Mouse (Mus musculus) cerebellum, adult 2 months (tissue): ENCODE data around the gene Zfpm1. TPM values are rescaled to one million over a fixed set of nuclear protein-coding genes. Genes with fewer than 3 reads are reported as not detected.

Experiments used
- DNase-seq, 2 experiments: peaks; one replicate each; pipeline ENCODE4 v3.0.0; 2021
- H3K27ac ChIP-seq: fragments of 200-500 bp; 2 replicates; pipeline ENCODE4 v1.5.1; 2012; ENCODE audit warnings: low read length, control low read depth, inconsistent platforms; ENCODE audit not compliant: insufficient read depth
- H3K27me3 ChIP-seq: fragments of 200-500 bp; 2 replicates; pipeline ENCODE4 v1.6.1; 2012; ENCODE audit warnings: inconsistent platforms, mild to moderate bottlenecking, low read length, moderate library complexity; ENCODE audit not compliant: control insufficient read depth, insufficient read depth
- H3K4me1 ChIP-seq: fragments of 200-500 bp; 2 replicates; pipeline ENCODE4 v1.6.1; 2011; ENCODE audit warnings: low read length; ENCODE audit not compliant: control insufficient read depth, insufficient read depth
- H3K4me3 ChIP-seq: fragments of 200-500 bp; replicated peaks from 2 replicates; pipeline ENCODE3; 2011; ENCODE audit warnings: mild to moderate bottlenecking, low read depth, low read length, control low read depth; ENCODE audit not compliant: insufficient read depth
- CTCF ChIP-seq: fragments of 200-500 bp; IDR thresholded peaks from 2 replicates; pipeline ENCODE4 v1.5.1; 2011; ENCODE audit warnings: low read depth, mild to moderate bottlenecking, control low read depth, low read length, moderate library complexity, borderline replicate concordance; ENCODE audit not compliant: insufficient read depth
- POLR2A ChIP-seq: fragments of 200-500 bp; IDR thresholded peaks from 2 replicates; pipeline ENCODE4 v1.6.1; 2011; ENCODE audit warnings: low read length, control low read depth, borderline replicate concordance; ENCODE audit not compliant: insufficient read depth
- WGBS: fragments of 180-500 bp; shearing (Covaris S2); methylation state at CpG from one replicate; pipeline ENCODE4 v1.1.7; 2018; 5-methylcytosine and 5-hydroxymethylcytosine counted together
- polyA plus RNA-seq: library from polyadenylated mRNA; depleted of rRNA; stranded (reverse); fragments of >200 nt; gene quantifications from 2 replicates; pipeline ENCODE4 v1.2.3, GENCODE M21; 2012; rRNA removed

Zfpm1 gene
- polyA plus RNA-seq, 1 experiment = 20.1 TPM

DNA sequence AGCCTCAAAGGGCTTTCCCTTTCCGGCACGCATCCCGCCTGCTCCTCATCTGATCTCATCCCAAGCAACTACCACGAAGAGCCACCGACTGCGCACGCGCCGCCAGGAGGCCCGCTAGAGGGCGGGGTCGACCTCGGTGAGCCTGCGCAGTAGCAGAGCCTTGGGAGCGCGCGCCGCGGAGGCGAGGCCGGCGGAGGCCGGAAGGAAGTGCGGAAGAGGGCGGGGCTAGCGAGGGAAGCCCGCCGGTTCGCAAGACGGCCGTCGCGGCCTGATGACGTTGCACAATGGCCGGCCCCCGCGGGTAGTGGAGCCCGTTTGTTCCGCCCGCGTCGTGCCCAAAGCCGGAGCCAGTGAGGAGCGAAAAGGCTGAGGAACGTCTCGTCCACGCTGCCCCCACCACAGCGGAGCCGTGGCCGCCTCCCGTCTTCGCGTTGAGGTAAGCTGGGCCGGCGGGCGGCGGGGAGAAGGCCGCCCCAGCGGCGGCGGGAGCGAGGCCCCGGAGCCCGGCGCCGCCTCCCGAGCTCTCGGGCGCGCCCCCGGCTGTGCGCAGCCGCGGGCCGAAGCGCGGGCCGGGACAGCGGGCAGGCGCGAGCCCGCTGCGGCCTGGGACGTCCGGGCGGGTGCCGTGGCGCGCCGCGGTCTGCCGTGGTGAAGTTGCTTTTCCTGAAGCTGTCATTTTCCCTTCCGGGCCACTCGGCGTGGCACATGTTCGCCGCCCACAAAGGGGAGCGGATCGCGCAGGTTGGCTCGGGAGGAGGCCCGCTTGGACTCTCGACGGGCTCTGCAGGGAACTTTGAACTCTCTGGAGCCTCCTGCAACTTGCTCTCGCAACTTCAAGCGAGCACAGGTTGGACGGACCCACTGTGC is 94.7 kb downstream of the Zfpm1 start, which contains the start of gene Zc3h18:
Gene Zc3h18 (plus strand): TSS at position 245 of the 867 bp plus-strand sequence.
- no peak for TF ChIP-seq CTCF
- TF ChIP-seq POLR2A = peak; percentile 93
- Histone ChIP-seq H3K27me3 (no peaks in the 10 kb centered on the region), H3K27ac (peak within 1 kb of the TSS; percentile 72), H3K4me1 (peaks cover 3% of the 10 kb centered on the region; the same call in 1 of the 2 replicates), H3K4me3 (peak within 1 kb of the TSS; percentile 78)
- DNase-seq = peak; percentile 99 to 100
- WGBS = under 1% methylated on average over 107 of the region's 107 CpGs

DNA sequence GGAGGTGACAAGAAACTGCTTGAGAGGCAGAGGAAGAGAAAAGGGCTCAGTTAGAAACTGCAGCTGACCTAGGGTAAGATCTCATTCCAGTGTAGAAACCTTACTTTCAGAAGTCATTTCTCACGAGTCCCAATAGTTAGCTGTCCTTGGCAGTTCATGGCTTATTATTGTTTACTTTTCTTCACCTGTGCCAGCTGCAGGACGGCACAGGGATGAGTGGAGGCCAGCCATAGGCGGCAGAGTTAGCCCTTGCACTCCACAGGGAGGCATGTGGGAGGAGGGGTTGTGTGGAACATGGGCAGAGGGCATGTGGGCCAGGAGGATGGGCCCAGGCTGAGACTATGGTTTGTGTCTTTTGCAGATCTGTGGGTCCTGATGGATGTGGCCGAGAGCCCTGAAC is 101.1 kb downstream of the Zfpm1 start:
- DNase-seq = no peak
- Histone ChIP-seq H3K4me1 (peaks cover 3% of the 10 kb centered on the region; the same call in 1 of the 2 replicates), H3K27ac (no peak overlapping the region), H3K4me3 (no peak overlapping the region), H3K27me3 (no peaks in the 10 kb centered on the region)
- WGBS = 66% methylated on average over 4 of the region's 4 CpGs
- TF ChIP-seq POLR2A (no peak), CTCF (no peak)

Other genes with a start within 250 kb of the Zfpm1 start
- gene Trhr2, start 78.6 kb downstream of the Zfpm1 start, polyA plus RNA-seq = 0.63 and 1.8 TPM in 2 replicates
- 39.2 and 40.1 TPM in 2 replicates for gene Zc3h18, start 94.5 kb downstream of the Zfpm1 start, polyA plus RNA-seq
- 0.27 and 0.49 TPM in 2 replicates for gene Il17c, start 139.9 kb downstream of the Zfpm1 start, polyA plus RNA-seq
- gene Cyba, start 150.8 kb downstream of the Zfpm1 start, polyA plus RNA-seq = 12.0 and 15.5 TPM in 2 replicates
- 43.6 and 45.2 TPM in 2 replicates for gene Mvd, start 161.3 kb downstream of the Zfpm1 start, polyA plus RNA-seq
- 0.13 TPM in 1 of 2 replicates, not detected in the other for gene Snai3, start 178.6 kb downstream of the Zfpm1 start, polyA plus RNA-seq
- gene Rnf166, start 193.9 kb downstream of the Zfpm1 start, polyA plus RNA-seq = 65.9 and 69.4 TPM in 2 replicates
- 45.0 and 49.7 TPM in 2 replicates for gene Ctu2, start 194.0 kb downstream of the Zfpm1 start, polyA plus RNA-seq